Mouse (Mus musculus) embryonic facial prominence, embryonic 10.5 days (tissue): ENCODE data around the gene Kbtbd12. TPM values are rescaled to one million over a fixed set of nuclear protein-coding genes. Genes with fewer than 3 reads are reported as not detected.

ENCODE experiments used
- DNase-seq: peaks from one replicate; pipeline ENCODE4 v3.0.0-alpha.2; 2017; ENCODE audit warnings: low spot score
- H3K27ac ChIP-seq: fragments of 300-500 bp; sonication (generic); replicated peaks from 2 replicates; pipeline ENCODE4 v1.5.1; 2016; ENCODE audit warnings: mild to moderate bottlenecking
- H3K27me3 ChIP-seq: fragments of 300-500 bp; sonication (generic); replicated peaks from 2 replicates; pipeline ENCODE4 v1.6.1; 2016; ENCODE audit warnings: low read depth, mild to moderate bottlenecking; ENCODE audit not compliant: poor library complexity, severe bottlenecking
- H3K36me3 ChIP-seq: fragments of 300-500 bp; sonication (generic); replicated peaks from 2 replicates; pipeline ENCODE4 v1.6.1; 2016; ENCODE audit warnings: mild to moderate bottlenecking, moderate library complexity
- H3K4me1 ChIP-seq: fragments of 300-500 bp; sonication (generic); 2 replicates; pipeline ENCODE4 v1.6.1; 2016
- H3K4me3 ChIP-seq: fragments of 300-500 bp; sonication (generic); 2 replicates; pipeline ENCODE4 v1.5.1; 2016; ENCODE audit warnings: mild to moderate bottlenecking, moderate library complexity
- H3K9me3 ChIP-seq: fragments of 300-500 bp; sonication (generic); 2 replicates; pipeline ENCODE4 v1.6.1; 2016; ENCODE audit warnings: mild to moderate bottlenecking
- WGBS: fragments of 180-500 bp; shearing (Covaris S2); methylation state at CpG from one replicate; pipeline ENCODE4 v1.1.7; 2016; 5-methylcytosine and 5-hydroxymethylcytosine counted together
- polyA plus RNA-seq: library from polyadenylated mRNA; unstranded; fragments of >200 nt; fragmentation: Nextera tagmentation; extraction: Ambion mirVana; gene quantifications from 2 replicates; pipeline ENCODE4 v1.2.1, GENCODE M21; 2016

Gene Kbtbd12
- polyA plus RNA-seq, 1 experiment from 2014 or later, result 0.24 TPM

GRCm38 (mm10) chr6:88502030-88502970, 135.4 kb downstream of the Kbtbd12 start:
- H3K36me3 ChIP-seq, result peaks cover 70% of the 10 kb centered on the region
- peaks cover 12% of the 10 kb centered on the region; the same call in 1 of the 2 replicates for H3K27me3 ChIP-seq
- H3K4me3 ChIP-seq, result no peak overlapping the region
- no peaks in the 10 kb centered on the region for H3K9me3 ChIP-seq
- DNase-seq, result no peak
- peaks cover 11% of the 10 kb centered on the region for H3K4me1 ChIP-seq
- WGBS, result 78% methylated on average over 13 of the region's 13 CpGs
- no peak overlapping the region for H3K27ac ChIP-seq

GRCm38 (mm10) chr6:88500405-88500767, 137.4 kb downstream of the Kbtbd12 start:
- Histone ChIP-seq H3K27me3 (peaks cover 12% of the 10 kb centered on the region; the same call in 1 of the 2 replicates), H3K4me3 (peak overlapping the region; percentile 68), H3K27ac (peak overlapping the region; percentile 71; the same call in 1 of the 2 replicates), H3K9me3 (no peaks in the 10 kb centered on the region), H3K4me1 (peaks cover 11% of the 10 kb centered on the region), H3K36me3 (peaks cover 69% of the 10 kb centered on the region)
- WGBS, result 6% methylated on average over 3 of the region's 3 CpGs
- no peak for DNase-seq

GRCm38 (mm10) chr6:88499481-88500404, 138.0 kb downstream of the Kbtbd12 start:
- H3K27ac ChIP-seq, result peak overlapping the region; percentile 71
- 3% methylated on average over 76 of the region's 76 CpGs for WGBS

More at GRCm38 (mm10) chr6:88499481-88500404, 138.0 kb downstream of the Kbtbd12 start:
- peak overlapping the region; percentile 68 for H3K4me3 ChIP-seq
- H3K4me1 ChIP-seq, result peaks cover 11% of the 10 kb centered on the region
- DNase-seq, result peak; percentile 87
- peaks cover 12% of the 10 kb centered on the region; the same call in 1 of the 2 replicates for H3K27me3 ChIP-seq
- H3K9me3 ChIP-seq, result no peaks in the 10 kb centered on the region
- peaks cover 64% of the 10 kb centered on the region for H3K36me3 ChIP-seq

Other genes with a start within 250 kb of the Kbtbd12 start
- 44.6 and 45.0 TPM in 2 replicates for gene Eefsec, start 191.4 kb downstream of the Kbtbd12 start, polyA plus RNA-seq
- gene Ruvbl1, start 172.5 kb downstream of the Kbtbd12 start, polyA plus RNA-seq, result 215 and 227 TPM in 2 replicates
- 211 and 222 TPM in 2 replicates for gene Sec61a1, start 119.0 kb downstream of the Kbtbd12 start, polyA plus RNA-seq
- gene Mgll, start 86.5 kb upstream of the Kbtbd12 start, polyA plus RNA-seq, result 6.2 and 6.6 TPM in 2 replicates
- gene Abtb1, start 204.0 kb upstream of the Kbtbd12 start, polyA plus RNA-seq, result 25.2 and 26.4 TPM in 2 replicates
- 52.1 and 56.3 TPM in 2 replicates for gene Podxl2, start 237.1 kb upstream of the Kbtbd12 start, polyA plus RNA-seq